Mouse (Mus musculus) olfactory bulb, adult 2 months (tissue): ENCODE measurements at regions not wholly inside any gene's neighbourhood (a gene's known extent, or its start where the extent isn't known, plus 50 kb on each side); places are given as distances from the start of the nearest gene placed in this dataset.

Source experiments
- H3K27ac ChIP-seq: fragments of 200-500 bp; 2 replicates; pipeline ENCODE4 v1.5.1; 2012; ENCODE audit warnings: low read depth, low read length; ENCODE audit not compliant: insufficient read depth
- H3K4me1 ChIP-seq: fragments of 200-500 bp; 2 replicates; pipeline ENCODE4 v1.6.1; 2012; ENCODE audit warnings: low read length; ENCODE audit not compliant: control insufficient read depth, insufficient read depth
- H3K4me3 ChIP-seq: fragments of 200-500 bp; 2 replicates; pipeline ENCODE4 v1.5.1; 2012; ENCODE audit warnings: mild to moderate bottlenecking, low read depth, low read length, moderate library complexity; ENCODE audit not compliant: insufficient read depth
- CTCF ChIP-seq: fragments of 200-500 bp; IDR thresholded peaks from 2 replicates; pipeline ENCODE4 v1.5.1; 2012; ENCODE audit warnings: low read depth, mild to moderate bottlenecking, low read length, moderate library complexity; ENCODE audit not compliant: insufficient read depth
- POLR2A ChIP-seq: fragments of 200-500 bp; IDR thresholded peaks from 2 replicates; pipeline ENCODE4 v1.6.1; 2012; ENCODE audit warnings: mild to moderate bottlenecking, low read depth, low read length, moderate library complexity; ENCODE audit not compliant: insufficient read depth
- WGBS: fragments of 180-500 bp; shearing (Covaris S2); methylation state at CpG from one replicate; pipeline ENCODE4 v1.1.7; 2018; 5-methylcytosine and 5-hydroxymethylcytosine counted together

DNA sequence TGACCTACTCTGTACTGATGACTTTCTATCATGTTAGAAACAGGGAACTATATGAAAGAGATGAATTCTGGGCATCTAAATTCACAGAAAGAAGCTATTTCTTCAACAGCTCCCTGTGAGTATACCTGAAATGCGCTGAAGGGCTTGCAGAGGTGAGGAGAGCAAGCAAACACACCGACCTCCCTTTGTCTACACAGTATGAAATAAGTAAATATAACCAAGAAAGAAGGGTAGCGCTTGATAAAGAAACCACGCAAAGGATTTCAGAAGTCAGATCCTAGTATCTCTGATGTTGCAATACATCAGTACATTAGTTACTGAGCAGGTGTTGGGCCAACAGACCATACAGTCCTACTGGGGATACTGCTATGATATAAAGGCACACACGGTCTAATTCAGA, 440.1 kb downstream of the Tns1 start:
- 97% methylated on average over 5 of the region's 5 CpGs for WGBS
- H3K27ac ChIP-seq, result no peak overlapping the region
- H3K4me3 ChIP-seq, result no peak overlapping the region
- no peaks in the 10 kb centered on the region; the same call in 1 of the 2 replicates for H3K4me1 ChIP-seq
- no peak for TF ChIP-seq CTCF
- no peak for TF ChIP-seq POLR2A

DNA sequence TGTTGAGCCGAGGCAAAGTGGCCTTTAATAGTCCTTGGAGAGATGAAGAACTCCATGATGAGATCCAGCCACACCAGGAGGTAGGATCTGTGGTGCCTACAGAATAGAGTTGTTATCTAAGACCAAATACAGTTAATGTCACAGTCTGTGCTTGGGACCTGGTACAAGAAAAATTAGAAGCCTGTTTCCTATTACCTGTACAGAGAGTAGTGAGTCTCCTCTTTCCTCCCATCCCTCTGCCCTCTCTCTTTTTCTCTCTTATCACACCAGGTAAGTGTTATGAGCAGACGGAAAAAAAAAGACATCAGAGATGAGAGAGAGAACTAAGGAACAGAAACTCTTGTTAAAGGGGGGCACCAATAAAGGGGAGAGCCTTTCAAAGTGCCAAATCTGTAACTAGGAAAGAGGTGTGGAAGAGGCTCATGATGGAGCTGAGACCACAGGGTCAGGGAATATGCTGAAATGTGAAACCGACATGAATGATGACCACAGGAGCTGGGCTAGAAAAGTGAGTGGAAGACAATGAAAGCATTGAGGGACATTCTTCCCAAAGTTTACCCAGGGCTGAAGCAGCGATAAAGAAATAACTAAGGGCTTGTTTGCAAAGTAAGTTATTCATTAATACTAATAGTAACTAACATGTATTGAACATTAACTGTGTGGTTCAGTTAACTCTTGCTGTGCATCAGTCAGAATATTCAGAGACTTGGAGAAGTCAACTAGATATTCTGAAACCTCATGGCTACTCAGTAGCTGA, 440.9 kb downstream of the Tns1 start:
- Histone ChIP-seq H3K4me3 (no peak overlapping the region), H3K4me1 (no peaks in the 10 kb centered on the region; the same call in 1 of the 2 replicates), H3K27ac (no peak overlapping the region)
- WGBS, result 60% methylated on average over 4 of the region's 4 CpGs
- TF ChIP-seq POLR2A (no peak), CTCF (no peak)

DNA sequence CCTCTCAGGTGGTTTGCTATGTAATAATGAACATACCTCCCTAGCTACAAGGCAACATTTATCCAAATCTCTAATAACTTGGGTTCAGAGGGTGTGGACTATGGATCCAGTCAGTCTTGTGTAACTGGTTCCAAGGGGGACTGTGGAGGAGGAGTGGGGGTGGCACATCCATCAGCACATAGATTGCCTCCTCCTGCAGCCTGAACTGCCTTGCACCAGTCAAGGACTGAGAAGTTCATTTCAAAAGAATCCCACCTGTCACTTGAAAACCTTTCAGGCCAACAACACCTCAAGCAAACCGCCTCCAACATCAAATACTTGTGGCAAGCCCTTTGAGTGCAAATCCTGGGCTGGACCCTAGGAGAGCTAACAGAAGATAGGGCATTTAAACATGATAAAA, 442.6 kb downstream of the Tns1 start:
- TF ChIP-seq CTCF, result no peak
- TF ChIP-seq POLR2A, result no peak
- H3K4me1 ChIP-seq, result no peaks in the 10 kb centered on the region; the same call in 1 of the 2 replicates
- no peak overlapping the region for H3K27ac ChIP-seq
- 91% methylated on average over 1 of the region's 1 CpGs for WGBS
- H3K4me3 ChIP-seq, result no peak overlapping the region

DNA sequence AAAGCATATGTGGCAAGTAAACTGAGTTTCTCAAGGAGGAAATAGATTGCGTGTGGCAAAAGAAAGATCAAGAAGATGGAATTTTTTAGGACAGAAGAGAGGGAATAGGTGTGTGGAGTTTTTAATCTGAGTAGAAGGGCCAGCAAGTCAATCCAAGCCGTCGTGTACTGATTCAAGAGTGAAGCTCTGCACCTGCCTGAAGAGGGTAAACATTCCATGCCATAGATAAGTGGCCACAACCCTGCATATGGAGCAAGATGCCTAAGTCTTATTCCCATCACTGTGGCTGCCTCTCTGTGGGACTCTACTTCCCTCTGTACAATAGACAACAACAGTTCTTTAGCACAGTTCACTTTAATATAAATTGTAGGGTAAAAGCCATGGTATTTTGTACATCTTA, 443.4 kb downstream of the Tns1 start:
- 94% methylated on average over 3 of the region's 3 CpGs for WGBS
- Histone ChIP-seq H3K4me3 (no peak overlapping the region), H3K27ac (no peak overlapping the region), H3K4me1 (no peaks in the 10 kb centered on the region)
- TF ChIP-seq POLR2A (no peak), CTCF (no peak)

DNA sequence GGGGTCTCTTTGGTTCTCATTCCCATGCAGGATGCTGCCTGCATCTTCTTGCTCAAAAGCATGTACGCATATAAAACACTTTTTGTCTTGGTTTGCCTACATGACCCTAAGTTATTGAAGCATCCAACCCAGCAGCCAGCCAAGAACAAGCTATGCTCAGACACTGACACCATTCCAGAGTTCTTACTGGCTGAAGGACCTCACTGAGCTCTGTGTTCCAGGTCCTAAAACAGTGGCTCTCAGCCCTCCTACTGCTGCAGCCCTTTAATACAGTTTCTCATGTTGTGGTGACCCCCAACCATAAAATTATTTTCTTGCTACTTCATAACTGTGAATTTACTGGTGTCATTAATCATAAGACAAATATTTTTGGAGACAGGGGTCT, 450.4 kb downstream of the Tns1 start:
- H3K4me1 ChIP-seq, result no peaks in the 10 kb centered on the region
- 71% methylated on average over 1 of the region's 1 CpGs for WGBS
- TF ChIP-seq POLR2A (no peak), CTCF (no peak)

DNA sequence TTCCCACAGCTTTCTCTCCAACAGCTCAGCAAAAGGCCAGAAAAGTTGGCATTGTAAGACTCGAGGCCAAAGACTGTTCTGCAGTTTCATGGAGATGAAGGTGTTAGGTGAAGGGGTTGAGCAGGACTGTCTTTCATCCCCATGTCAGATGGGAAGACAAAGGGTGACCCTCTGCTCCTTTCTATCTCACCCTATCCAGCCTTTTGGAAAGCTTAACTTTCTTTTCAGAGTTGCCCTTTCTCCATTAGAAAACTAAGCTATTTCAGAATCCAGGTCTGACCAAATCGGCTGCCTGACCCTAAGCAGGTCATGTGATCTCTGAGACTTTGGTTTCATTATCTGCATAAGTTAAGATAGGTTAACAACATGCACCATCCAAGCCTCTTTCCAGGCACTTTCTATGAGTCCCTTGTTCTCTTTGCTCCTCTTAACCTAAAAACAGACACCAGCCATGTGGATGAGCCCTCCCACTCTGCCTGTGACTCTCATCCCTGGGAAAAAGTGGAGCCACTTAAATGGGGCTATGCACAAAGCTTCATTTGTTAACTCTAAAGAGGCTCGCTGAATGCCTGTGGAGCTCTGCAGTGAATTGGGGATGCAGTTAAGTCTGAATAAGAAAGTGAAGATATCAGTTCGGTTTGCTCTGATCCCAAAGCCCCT, 450.9 kb downstream of the Tns1 start:
- TF ChIP-seq CTCF (no peak), POLR2A (no peak)
- Histone ChIP-seq H3K4me1 (no peaks in the 10 kb centered on the region), H3K4me3 (no peak overlapping the region), H3K27ac (no peak overlapping the region)
- 26% methylated on average over 4 of the region's 4 CpGs for WGBS

More for the DNA sequence above, 450.4 kb downstream of the Tns1 start:
- no peak overlapping the region for H3K27ac ChIP-seq
- no peak overlapping the region for H3K4me3 ChIP-seq

DNA sequence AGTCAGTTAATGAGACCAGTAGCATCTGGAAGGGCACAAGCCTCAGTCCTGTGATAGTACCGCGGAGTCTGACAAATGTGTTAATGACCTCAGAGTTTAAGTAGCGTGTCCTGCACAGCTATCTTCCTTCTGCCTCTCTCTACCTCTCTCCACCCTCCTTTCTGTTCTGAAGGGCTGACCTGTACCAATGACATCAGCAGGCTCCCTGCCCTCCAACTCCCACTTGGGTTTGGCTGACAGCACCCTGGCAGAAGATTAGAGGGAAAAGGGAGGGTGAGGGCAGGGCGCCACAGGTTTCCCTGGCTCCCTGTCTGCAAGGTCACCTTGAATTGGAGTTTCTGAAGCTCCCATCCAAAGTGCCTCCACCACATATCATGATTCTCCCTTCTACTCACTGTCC, 452.0 kb downstream of the Tns1 start:
- H3K27ac ChIP-seq, result no peak overlapping the region
- no peak for TF ChIP-seq POLR2A
- no peak for TF ChIP-seq CTCF
- H3K4me3 ChIP-seq, result no peak overlapping the region
- WGBS, result 94% methylated on average over 4 of the region's 4 CpGs
- H3K4me1 ChIP-seq, result no peaks in the 10 kb centered on the region

DNA sequence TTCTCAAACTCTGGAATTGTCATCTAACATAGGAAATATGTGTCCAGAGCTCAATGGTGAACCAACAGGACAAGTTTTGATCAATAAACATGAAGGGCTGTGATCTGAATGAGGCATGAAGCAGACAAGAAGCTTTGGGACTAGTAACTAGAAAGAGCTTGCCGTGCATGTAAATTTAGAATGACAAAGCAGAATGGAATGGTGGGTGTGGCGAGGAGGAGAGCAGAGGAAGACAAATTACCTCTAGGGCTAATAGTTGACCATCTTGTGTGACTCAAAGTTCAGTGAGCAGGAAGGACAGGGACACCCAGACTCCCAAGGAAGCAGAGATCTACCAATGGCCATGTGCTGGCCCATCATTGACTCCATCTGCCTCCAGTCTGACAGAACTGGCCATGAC, 455.6 kb downstream of the Tns1 start:
- no peak for TF ChIP-seq CTCF
- no peak for TF ChIP-seq POLR2A
- WGBS, result 92% methylated on average over 2 of the region's 2 CpGs
- Histone ChIP-seq H3K4me3 (no peak overlapping the region), H3K27ac (no peak overlapping the region), H3K4me1 (no peaks in the 10 kb centered on the region)

DNA sequence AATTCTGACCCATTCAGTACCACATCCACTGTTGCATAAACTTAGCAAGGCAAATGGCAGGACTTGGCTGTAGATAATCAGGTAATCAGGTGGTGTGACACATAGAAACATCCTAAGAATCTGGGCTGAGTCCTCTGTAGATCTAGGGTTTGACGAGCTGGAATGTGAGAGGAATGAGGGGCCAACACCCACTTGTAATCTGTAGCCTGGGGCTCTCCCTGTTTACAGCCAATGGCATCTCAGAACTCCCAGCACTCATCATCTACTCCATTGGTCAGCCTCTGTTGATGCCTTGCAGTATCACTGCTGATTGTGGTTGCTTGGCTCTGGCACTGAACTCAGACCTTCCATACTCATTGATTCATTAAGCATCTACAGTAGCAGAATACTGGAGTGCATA, 460.7 kb downstream of the Tns1 start:
- H3K4me1 ChIP-seq, result no peaks in the 10 kb centered on the region
- TF ChIP-seq POLR2A, result no peak
- TF ChIP-seq CTCF, result no peak
- no peak overlapping the region for H3K4me3 ChIP-seq
- 75% methylated on average over 1 of the region's 1 CpGs for WGBS
- no peak overlapping the region for H3K27ac ChIP-seq
